ENCODE assay signal across 8 mouse cellular contexts in the genomic region with DNA sequence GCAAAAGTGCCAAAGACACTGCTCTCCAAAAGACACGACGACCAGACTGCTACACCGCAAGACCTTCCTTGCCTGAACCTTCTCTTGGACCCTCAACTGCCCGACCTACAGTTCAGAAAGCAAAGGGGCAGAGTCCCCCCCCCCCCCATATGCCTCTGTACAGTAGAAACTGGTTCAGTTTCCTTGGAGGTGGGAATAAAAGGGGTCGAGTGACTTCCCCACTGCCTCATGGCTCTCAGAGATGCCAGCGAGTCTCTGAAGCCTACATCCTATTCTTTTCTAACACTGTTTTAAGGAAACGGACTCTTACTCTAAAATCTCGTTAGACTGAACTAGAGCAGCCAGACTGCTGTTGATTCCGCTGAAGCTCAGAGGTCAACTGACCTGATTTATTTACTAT. TPM values are rescaled to one million over a fixed set of nuclear protein-coding genes. Genes with fewer than 3 reads are reported as not detected.
DNase-seq lines count a peak whose midpoint lies in the region; ATAC-seq and TF ChIP-seq lines count a peak whose summit lies in the region.

No protein-coding gene starts in this region.

- H3K4me3 ChIP-seq in gastrocnemius, adult 2 months = peak overlapping the region; percentile 78
- no peak overlapping the region; a peak in 1 of 4 replicates for H3K4me3 ChIP-seq in liver, embryonic 14.5 days (ENCODE audit: insufficient read depth in 1 of 2, low read depth in 2 of 2, low read length in 2 of 2)
- peak overlapping the region; percentile 58 for H3K4me3 ChIP-seq in stomach, postnatal 0 days (ENCODE audit: low read depth, low read length)

- DNase-seq in gastrocnemius, adult 2 months = no peak
- DNase-seq in gastrocnemius, adult 8-10 months (ENCODE audit: low spot score in 2 of 2) = no peak
- DNase-seq in retina, postnatal 1 day = peak; percentile 6
- DNase-seq in retina, embryonic 14.5 days (ENCODE audit: low spot score) = no peak
- DNase-seq in liver, embryonic 14.5 days (ENCODE audit: low read depth in 3 of 3, low spot score in 3 of 3) = no peak
- no peak for DNase-seq in stomach, postnatal 0 days (ENCODE audit: low spot score)
- no peak for DNase-seq in adrenal gland, postnatal 25 days
- DNase-seq in ovary, adult 18-20 months (ENCODE audit: low spot score) = no peak

- intact Hi-C loops in gastrocnemius, adult 2 months (cut with DNase I) = loop anchor here (5.0 kb wide), 1 partner anchor 57 kb away; no protein-coding TSS in a partner anchor

- peak overlapping the region; percentile 64 for H3K4me2 ChIP-seq in liver, embryonic 14.5 days (ENCODE audit: low read depth)
- peak overlapping the region; percentile 89 for H3K4me2 ChIP-seq in stomach, postnatal 0 days (replicated peaks; ENCODE audit: low read depth)

- TF ChIP-seq EP300 in liver, embryonic 14.5 days (IDR thresholded peaks at IDR 0.05; ENCODE audit: low read depth) = no peak
- no peak for TF ChIP-seq EP300 in stomach, postnatal 0 days (optimal IDR thresholded peaks at IDR 0.05)

- no peaks in the 10 kb centered on the region for H3K9me3 ChIP-seq in liver, embryonic 14.5 days (ENCODE audit: control insufficient read depth, low read length)
- no peaks in the 10 kb centered on the region for H3K9me3 ChIP-seq in stomach, postnatal 0 days (ENCODE audit: control insufficient read depth, low read length)

- WGBS in liver, embryonic 14.5 days (ENCODE audit: insufficient replicate concordance) = 35% methylated on average over 9 of the region's 9 CpGs
- WGBS in stomach, postnatal 0 days = 33% methylated on average over 9 of the region's 9 CpGs

- peaks cover 10% of the 10 kb centered on the region for H3K27me3 ChIP-seq in liver, embryonic 14.5 days (ENCODE audit: control insufficient read depth, insufficient read depth, low read length)
- no peaks in the 10 kb centered on the region for H3K27me3 ChIP-seq in stomach, postnatal 0 days (ENCODE audit: control insufficient read depth, insufficient read depth, low read length)

- peak overlapping the region; percentile 86 for H3K27ac ChIP-seq in gastrocnemius, adult 2 months
- H3K27ac ChIP-seq in liver, embryonic 14.5 days = no peak overlapping the region
- no peak overlapping the region for H3K27ac ChIP-seq in stomach, postnatal 0 days (replicated peaks)

- ATAC-seq in liver, embryonic 14.5 days (ENCODE audit: insufficient read depth) = no peak
- no peak for ATAC-seq in stomach, postnatal 0 days (ENCODE audit: low FRiP score, low TSS enrichment)

- H3K36me3 ChIP-seq in liver, embryonic 14.5 days (replicated peaks; ENCODE audit: control insufficient read depth, insufficient read depth, low read depth) = no peaks in the 10 kb centered on the region
- no peaks in the 10 kb centered on the region for H3K36me3 ChIP-seq in stomach, postnatal 0 days (ENCODE audit: control insufficient read depth, insufficient read depth, low read length)

- no peak overlapping the region for H3K9ac ChIP-seq in liver, embryonic 14.5 days (replicated peaks)
- H3K9ac ChIP-seq in stomach, postnatal 0 days (ENCODE audit: low read length) = peak overlapping the region; percentile 56; the same call in 1 of the 2 replicates

- TF ChIP-seq CTCF in gastrocnemius, adult 2 months (IDR thresholded peaks at IDR 0.05) = no peak
- no peak for TF ChIP-seq CTCF in liver, embryonic 14.5 days (IDR thresholded peaks at IDR 0.05; ENCODE audit: low read depth)
- TF ChIP-seq CTCF in stomach, postnatal 0 days (IDR thresholded peaks at IDR 0.05; ENCODE audit: low read depth) = no peak

- peaks cover 0 to 3% of the 10 kb centered on the region in 2 experiments; a peak in 2 of 4 replicates for H3K4me1 ChIP-seq in liver, embryonic 14.5 days (replicated peaks; ENCODE audit: control insufficient read depth in 2 of 2, insufficient read depth in 2 of 2, low read length in 1 of 2)
- H3K4me1 ChIP-seq in stomach, postnatal 0 days (replicated peaks; ENCODE audit: control insufficient read depth, insufficient read depth) = no peaks in the 10 kb centered on the region; the same call in 1 of the 2 replicates

RNA-seq across cellular contexts. Expression of gene Fbln5, which starts 0.7 kb away (rescaled TPM):
- total RNA-seq in gastrocnemius, adult 2 months (2021) = 10 to 100 TPM; 12.1 to 18.6 TPM
- 10 to 100 TPM in 2 of 4 experiments, 1 to 10 TPM in 2; 7.9 to 13.3 (median 10.9) TPM for total RNA-seq in gastrocnemius, adult 8-10 months (2022)
- polyA plus RNA-seq in liver, embryonic 14.5 days (2012; rRNA removed) = 1.9 and 2.2 TPM in 2 replicates
- polyA plus RNA-seq in liver, embryonic 14.5 days (2014; fragmentation: Nextera tagmentation; extraction: Ambion mirVana) = 3.8 and 4.0 TPM in 2 replicates
- 50.7 and 70.9 TPM in 2 replicates for polyA plus RNA-seq in stomach, postnatal 0 days (2015; fragmentation: Nextera tagmentation; extraction: Ambion mirVana)
- total RNA-seq in adrenal gland, postnatal 25 days (2021) = 50.9 and 55.6 TPM in 2 replicates

Comparison
In these comparisons a context has a peak if more than half of its experiments do, and no peak if none do; other contexts are left out.
1. H3K4me3 ChIP-seq: peak in gastrocnemius, adult 2 months (single experiment) and stomach, postnatal 0 days (single experiment); none in liver, embryonic 14.5 days (0 of 2).